Mouse (Mus musculus) bone marrow, adult 2 months (tissue): ENCODE results near the gene Actr2.
"Not testable (repeated sequence)": the region's sequence is repeated elsewhere in the genome, so short reads cannot be mapped to it uniquely, and the experiment has no call there.

ENCODE experiments used
- CTCF ChIP-seq: fragments of 200-500 bp; IDR thresholded peaks from 2 replicates; pipeline ENCODE4 v1.5.1; 2011; ENCODE audit warnings: low read length, control low read depth; ENCODE audit not compliant: control insufficient read depth, insufficient read depth
- POLR2A ChIP-seq: fragments of 200-500 bp; IDR thresholded peaks from 2 replicates; pipeline ENCODE4 v1.6.1; 2011; ENCODE audit warnings: low read depth, mild to moderate bottlenecking, control low read depth, low read length, borderline replicate concordance; ENCODE audit not compliant: control insufficient read depth

GRCm38 (mm10) chr11:20134869-20135268 is 22.2 kb upstream of the Actr2 start:
- not testable (repeated sequence) for TF ChIP-seq CTCF, POLR2A
